Mouse (Mus musculus) telencephalon, adult 2 months (tissue): ENCODE data around the gene Plppr3.

Experiments
- DNase-seq: peaks from one replicate; pipeline ENCODE4 v3.0.0-alpha.2; 2011; ENCODE audit warnings: low read depth, low spot score

The Plppr3 gene

DNA sequence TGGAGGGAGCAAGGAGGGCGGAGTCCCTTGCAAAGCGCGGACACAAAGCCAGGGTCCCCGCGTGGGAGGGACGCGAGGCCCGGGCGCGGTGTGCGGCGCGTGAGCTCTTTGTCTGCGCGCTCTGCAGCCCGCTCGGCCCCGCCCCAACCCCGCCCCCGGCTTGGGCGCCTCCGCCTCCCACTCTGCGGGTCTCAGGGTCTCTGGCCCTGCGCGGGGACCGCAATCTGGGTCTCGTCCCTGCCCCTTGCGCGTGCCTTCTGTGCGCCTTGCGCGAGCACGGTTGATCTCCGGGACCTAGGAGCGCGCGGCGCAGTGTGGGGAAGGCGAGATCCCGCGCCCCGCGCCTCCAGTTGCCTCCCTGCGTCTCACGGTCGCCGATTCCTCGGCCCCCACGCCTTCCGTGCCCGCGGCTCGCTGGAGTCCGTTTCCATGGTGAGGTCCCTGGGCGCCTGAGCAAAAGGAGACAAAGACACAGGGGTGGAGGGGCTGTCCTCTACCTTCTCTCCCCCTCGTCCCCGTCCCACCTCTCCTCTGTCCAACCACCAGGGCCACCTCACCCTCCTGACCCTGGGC lies at the start of gene Plppr3, which contains the start of gene Prtn3:
Gene Plppr3 (minus strand): TSS at position 345 of the 573 bp plus-strand sequence.
Gene Prtn3 (plus strand): TSS at position 187 of the 573 bp plus-strand sequence.
- DNase-seq, result no peak

DNA sequence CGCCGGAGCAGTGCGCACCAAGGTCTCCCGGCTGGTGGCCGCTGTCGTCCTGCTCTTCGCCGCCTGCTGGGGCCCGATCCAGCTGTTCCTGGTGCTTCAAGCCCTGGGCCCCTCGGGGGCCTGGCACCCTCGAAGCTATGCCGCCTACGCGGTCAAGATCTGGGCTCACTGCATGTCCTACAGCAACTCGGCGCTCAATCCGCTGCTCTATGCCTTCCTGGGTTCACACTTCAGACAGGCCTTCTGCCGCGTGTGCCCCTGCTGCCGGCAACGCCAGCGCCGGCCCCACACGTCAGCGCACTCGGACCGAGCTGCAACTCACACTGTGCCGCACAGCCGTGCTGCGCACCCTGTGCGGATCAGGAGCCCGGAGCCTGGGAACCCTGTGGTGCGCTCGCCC lies 47.1 kb upstream of the Plppr3 start:
- DNase-seq, result no peak

DNA sequence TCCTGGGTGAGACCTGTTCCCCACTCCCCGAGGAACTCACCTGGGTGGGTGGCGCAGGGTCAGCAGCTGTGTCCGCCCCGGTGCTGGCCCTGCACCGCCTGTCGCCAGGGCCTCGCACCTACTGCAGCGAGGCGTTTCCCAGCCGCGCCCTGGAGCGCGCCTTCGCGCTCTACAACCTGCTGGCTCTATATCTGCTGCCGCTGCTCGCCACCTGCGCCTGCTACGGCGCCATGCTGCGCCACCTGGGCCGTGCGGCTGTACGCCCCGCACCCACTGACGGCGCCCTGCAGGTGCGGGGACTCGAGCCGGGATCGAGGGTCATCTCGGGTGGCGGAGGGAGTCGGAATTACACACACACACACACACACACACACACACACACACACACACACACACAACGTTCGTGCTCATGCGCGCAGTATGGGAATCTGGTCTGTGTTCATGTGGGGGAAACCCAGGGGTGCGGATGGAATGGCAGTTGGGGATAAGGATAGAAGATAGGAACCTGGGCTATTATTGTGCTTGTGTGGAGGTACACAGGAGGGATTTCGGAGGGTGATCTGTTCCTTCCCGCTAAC lies 46.6 kb upstream of the Plppr3 start, which contains the start of gene R3hdm4:
Gene R3hdm4 (minus strand): TSS at position 251 of the 578 bp plus-strand sequence.
- no peak for DNase-seq

- DNase-seq, result no peak
These were observed 45.8 kb upstream of the Plppr3 start for GRCm38 (mm10) chr10:79920056-79920890.

- DNase-seq, result no peak
These were observed 44.9 kb upstream of the Plppr3 start for GRCm38 (mm10) chr10:79919251-79919849.

- no peak for DNase-seq
These were observed 44.0 kb upstream of the Plppr3 start for GRCm38 (mm10) chr10:79918231-79919078.

DNA sequence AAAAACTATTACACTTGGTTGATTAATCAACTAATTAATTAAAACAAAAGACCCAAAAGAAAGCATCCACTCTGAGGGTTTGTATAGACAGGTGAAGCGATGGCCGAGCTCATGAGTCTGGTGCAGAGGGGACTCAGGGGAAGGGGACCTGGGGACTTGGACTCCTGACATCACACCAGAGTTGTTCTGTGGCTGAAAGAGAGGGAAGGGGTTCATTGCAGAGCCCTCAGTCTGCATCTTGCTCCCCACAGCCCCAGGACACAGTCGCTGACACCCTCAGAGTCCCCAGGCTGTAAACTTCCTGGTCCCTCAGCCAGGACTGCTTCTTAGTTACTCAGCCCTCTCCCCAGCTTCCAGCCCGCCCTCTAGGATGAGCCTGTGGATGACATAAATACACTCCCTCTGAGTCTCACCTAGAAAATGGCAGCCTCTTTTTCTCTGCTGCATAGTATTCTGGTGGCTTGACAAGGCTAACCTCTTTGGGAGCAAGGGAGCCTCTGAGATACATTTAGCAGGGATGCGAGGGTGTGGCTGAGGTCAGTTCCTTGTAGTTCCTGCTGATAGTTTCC lies 43.2 kb upstream of the Plppr3 start:
- no peak for DNase-seq

DNA sequence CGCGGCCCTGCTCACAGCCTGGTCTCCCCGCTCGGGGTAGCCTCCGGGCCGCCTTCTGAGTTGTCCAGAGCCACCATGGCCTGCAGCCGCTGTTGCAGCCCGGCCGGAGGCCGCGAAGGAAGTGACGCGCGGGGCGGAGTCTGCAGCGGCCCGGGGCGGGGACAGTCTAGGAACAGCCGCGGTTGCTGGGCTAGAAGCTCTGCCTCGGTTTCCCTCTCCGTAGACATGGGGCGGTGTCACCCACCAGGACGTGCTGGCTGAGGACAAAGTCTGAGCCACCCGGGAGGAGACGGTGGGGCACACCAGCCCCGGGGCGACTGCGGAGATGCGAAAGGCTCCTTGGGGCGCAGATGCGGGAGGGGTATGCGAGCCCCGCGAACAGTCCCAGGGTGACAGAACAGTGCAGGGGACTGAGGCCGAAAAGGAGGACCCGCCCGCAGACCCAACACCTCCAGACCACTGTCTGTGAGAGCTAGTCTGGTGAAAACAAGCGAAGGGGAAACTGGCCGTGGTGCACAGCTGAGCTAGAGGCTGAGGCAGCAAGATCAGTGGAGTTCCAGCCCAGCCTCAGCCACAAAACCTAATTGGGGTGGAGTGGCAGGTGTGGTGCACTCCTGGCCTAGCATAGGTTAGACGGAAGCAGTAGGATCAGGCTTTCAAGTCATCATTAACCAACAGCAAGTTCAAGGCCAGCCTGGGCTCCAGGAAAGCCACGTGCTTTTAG lies 42.5 kb upstream of the Plppr3 start, which contains the start of gene Kiss1r:
Gene Kiss1r (plus strand): TSS at position 164 of the 724 bp plus-strand sequence.
- no peak for DNase-seq

GRCm38 (mm10) chr10:79916081-79916480 lies 41.6 kb upstream of the Plppr3 start:
- DNase-seq, result no peak

GRCm38 (mm10) chr10:79914948-79915596 lies 40.6 kb upstream of the Plppr3 start:
- no peak for DNase-seq

DNA sequence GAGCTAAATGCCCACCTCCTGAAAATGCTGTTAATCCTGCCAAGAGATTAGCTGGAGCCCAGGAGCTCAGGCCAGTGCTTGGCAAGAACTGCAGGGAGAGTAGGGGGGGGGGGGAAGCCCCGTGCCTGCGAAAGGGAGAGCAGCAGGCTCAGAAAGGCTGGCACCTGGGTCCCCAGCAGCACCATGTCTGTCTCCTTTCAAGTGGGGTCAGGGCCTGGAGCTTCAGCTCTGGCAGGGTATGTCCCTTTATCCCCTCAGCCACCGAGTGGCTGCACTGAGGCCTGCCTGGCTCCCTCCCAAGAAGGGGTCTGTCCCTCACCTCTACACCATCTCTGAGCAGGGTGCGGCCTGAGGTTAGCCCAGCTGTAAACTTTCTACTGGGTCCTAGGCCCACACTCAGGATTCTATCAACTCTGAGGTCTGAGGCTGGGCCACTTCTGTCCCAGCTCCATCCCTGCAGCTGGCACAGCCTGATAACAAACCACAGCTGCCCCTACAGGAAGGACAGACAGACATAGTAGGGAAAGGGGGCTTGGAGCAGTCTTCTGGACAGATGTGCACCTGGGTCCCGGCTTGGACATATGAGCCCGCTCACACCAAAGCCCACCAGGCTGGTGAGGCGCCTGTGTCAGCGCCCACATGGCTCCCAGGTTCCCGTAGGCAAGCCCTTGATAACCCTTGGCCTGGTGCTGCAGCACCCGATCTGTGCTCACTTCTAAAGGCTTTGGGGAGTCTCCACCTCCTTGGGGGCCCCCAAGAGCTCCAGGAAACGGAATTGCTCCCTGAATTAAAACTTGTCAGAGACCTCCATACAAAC lies 39.9 kb upstream of the Plppr3 start:
- DNase-seq, result no peak

DNA sequence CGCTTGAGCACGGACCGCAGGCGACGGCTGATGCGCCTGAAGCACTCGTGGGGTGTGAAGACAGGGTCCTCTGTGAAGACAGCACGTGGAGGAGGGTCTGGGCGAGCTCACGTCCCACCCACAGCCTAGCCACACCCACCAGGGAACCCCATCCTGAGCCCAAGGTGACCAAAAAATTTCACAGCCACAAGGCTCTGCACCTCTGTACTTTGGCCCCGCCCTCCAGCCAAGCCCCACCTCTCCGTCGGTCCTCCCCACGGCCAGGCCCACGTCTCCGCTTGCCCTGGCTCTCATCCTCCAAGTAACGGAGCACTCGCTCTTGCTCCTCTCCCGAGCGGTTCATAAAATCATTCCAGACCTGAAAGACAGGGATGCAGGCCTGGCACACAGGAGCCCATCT lies 38.0 kb upstream of the Plppr3 start:
- DNase-seq, result no peak

GRCm38 (mm10) chr10:79910556-79910955 lies 36.1 kb upstream of the Plppr3 start, which contains the start of gene Gm26602:
TSS of gene Gm26602 (plus strand) at chr10:79910856.
- no peak for DNase-seq

- peak; percentile 64 for DNase-seq
These were observed 34.9 kb upstream of the Plppr3 start for GRCm38 (mm10) chr10:79909092-79909922.

DNA sequence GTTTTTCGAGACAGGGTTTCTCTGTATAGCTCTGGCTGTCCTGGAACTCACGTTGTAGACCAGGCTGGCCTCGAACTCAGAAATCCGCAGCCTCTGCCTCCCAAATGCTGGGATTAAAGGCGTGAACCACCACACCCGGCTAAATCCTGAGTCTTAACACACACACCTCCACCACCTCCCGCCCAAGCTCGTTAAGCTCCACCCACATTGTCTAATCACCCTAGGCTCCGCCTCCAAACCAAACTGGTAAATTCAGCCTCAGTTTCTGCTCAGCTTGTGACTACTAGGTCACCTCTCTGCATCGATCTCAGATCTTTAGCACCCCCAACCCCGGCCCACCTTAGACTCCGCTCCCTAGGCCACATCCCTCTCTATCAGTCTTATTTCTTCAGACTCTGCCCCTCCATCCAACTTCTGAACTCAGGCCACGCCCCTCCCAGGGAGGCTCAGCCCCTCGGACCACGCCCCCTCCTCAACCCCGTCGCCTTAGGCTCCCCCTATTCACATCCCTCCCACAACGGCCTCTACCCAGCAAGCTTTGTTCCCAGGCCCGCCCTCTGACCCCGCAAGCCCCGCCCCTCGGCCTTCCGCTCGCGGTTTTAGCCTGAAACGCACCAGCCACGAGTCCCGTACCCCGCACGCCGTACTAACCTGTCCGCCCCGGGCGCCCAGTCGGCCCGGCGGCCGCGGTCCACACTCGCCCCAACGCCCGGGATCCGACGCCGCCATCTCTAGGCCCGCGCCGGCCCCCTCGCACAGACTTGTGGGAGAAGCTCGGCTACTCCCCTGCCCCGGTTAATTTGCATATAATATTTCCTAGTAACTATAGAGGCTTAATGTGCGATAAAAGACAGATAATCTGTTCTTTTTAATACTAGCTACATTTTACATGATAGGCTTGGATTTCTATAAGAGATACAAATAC lies 34.0 kb upstream of the Plppr3 start, which contains the start of gene Med16:
Gene Med16 (minus strand): TSS at position 757 of the 925 bp plus-strand sequence.
- peak; percentile 96 for DNase-seq

- no peak for DNase-seq
These were observed 33.0 kb upstream of the Plppr3 start for GRCm38 (mm10) chr10:79907415-79907814.

- no peak for DNase-seq
These were observed 32.3 kb upstream of the Plppr3 start for GRCm38 (mm10) chr10:79906712-79907111.
